Mouse (Mus musculus) neutrophil, adult 5-6 weeks (primary cell): ENCODE results near the gene Rnf32. TPM values are rescaled to one million over a fixed set of nuclear protein-coding genes. Genes with fewer than 3 reads are reported as not detected.

Experiments
- ATAC-seq: fragments of 151-379, 151-347 bp; 2 replicates; pipeline ENCODE4 v1.8.0; 2017; ENCODE audit warnings: mild to moderate bottlenecking, moderate TSS enrichment; ENCODE audit not compliant: insufficient number of reproducible peaks, poor library complexity, low FRiP score, severe bottlenecking; ENCODE audit errors: extremely low read depth
- total RNA-seq: library from RNA; stranded (forward); fragments of 200-1000 nt; gene quantifications from 2 replicates; pipeline ENCODE4 v1.2.3, GENCODE M21; 2017

The Rnf32 gene
- total RNA-seq = 0.93 TPM in 1 of 2 replicates, not detected in the other

DNA sequence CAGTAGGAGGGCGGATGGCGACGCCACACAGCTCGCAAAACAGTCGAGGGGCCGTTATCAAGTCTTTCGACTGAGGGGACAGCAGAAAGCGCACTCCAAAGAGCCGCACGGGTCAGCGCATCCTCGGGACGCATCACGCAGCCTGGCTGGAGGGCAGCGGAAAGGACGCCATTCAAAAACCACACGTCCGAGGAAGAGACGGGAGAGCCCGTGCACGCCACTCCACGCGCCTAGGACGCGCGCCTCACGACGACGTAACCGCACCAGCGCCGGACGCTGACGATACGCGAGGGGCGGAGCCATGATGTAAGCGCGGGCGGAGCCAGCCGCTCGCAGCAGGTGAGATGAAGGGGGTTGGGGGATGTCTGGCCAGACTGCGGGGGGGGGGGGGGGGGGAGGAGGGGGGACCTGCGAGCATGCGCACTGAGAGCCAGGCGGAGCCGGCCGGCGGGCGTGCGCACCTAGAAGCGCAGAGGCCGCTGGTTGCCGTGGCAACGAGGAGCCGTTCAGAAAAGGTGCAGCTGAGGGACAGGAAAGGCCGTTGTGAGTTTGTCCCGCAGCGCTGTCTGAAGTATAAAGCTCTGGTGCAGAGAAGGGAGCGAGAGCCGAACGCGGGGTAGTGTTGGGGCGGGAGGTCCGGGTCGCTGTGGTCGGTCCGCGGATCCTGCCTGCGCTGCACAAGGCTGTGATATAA is at the start of gene Rnf32:
Gene Rnf32 (plus strand): TSS at position 423 of the 694 bp plus-strand sequence.
- no peak for ATAC-seq

DNA sequence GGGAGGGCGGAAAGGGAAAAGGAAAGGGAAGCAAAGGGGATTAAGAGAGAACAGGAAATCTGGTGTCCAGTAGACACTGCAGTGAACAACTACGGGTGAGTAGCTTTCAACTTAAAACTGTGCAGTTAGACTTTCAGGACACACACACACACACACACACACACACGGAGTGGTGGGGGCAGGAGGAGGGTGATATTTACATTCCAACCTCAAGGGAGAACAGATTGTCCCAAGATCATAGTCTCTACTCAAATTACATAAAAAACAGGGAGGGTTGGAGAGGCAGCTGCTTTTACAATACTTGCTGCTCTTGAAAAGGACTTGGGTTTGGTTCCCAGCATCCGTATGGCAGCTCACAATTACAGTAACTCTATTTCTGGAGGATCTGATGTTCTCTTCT is 45.6 kb upstream of the Rnf32 start:
- ATAC-seq = no peak

DNA sequence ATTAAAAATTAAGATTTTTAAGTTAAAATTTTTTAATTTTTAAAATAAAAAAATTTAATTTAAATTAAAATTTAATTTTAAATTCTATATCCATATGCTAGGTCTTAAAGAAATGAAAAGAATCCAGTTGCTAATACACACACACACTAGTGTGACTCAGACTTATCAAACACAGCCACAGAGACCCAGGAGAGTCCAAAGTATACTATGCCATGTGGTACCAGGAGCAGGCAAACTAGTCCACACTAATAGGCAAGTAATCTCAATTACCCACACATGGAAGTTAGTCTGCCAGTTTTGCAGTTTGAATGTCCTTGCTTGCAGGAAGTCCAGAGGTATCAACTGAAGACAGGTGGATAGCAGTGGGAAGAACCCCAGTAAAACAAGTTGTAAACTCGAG is 35.9 kb upstream of the Rnf32 start:
- no peak for ATAC-seq

DNA sequence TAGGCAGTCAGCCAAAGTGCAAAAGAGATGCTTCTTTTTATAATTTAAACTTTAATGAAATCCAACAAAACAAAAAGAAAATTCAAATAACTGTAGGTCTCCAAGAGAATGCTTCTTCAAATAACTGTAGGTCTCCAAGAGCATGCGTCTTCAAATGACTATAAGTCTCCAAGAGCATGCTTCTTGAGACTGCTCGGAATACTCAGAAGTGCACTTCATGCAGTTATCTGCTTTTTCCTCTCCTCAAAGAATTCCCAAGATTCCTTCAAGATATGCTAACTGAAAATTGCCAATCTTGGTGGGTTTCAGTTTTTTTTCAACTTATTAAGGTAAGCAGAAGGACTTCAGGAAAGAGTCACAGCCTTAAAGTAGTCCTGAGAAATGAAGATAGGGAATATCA is 28.8 kb upstream of the Rnf32 start:
- no peak for ATAC-seq

DNA sequence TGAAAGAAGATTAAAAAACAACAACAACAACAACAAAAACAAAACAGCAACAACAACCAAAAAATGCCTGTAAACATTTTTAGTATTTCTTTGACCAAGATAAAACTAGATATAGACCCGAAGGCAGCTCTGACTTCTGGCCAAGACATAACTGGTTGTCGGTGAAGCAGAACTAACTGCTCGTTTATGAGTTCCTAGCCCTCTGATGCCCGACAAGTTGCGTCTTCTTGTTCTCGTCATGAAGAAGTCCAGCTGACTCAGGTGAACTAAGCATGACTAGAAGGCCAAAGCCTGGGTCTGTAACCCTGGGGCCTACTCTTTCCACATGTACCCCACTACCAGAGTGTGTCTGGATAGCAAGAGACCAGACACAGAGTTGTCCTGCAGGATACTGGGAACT is 25.6 kb upstream of the Rnf32 start:
- no peak for ATAC-seq

DNA sequence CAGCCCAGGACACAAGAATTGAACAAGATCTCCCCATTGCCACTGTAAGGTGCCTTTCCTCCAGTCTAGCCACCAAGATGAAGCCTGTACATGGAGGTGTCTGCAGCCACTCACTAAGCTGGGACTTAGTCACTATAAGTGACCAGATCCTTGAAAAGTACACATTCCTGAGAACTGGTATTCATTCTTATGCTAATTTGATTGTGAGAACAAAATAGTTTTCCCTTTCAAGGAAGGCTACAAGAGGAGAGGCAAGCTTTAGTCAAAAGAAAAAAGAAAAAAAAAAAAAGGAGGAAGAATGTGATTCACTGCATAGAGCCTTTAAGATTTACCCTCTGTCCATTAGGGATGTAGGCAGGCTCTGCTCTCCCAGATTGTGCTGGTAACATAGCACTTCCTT is 24.6 kb upstream of the Rnf32 start:
- no peak for ATAC-seq

DNA sequence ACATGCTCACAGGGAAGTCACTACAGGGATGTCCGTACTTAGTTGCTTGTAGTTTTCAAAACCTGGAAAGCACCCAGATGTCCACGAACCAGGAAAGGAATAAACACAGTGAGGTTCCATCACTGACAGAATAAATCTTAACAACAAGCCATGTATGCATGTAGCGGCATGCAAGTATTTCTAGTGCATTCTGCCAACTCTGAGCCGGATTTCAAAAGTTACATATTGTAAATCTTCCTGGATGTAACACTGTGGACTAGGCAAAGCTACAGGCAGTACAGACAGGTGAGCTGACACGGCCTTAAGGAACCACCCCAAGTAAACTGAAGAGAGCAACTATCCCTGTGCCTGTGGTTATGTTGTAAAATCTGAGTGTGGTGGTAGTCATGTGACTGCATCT is 9.0 kb upstream of the Rnf32 start:
- no peak for ATAC-seq

DNA sequence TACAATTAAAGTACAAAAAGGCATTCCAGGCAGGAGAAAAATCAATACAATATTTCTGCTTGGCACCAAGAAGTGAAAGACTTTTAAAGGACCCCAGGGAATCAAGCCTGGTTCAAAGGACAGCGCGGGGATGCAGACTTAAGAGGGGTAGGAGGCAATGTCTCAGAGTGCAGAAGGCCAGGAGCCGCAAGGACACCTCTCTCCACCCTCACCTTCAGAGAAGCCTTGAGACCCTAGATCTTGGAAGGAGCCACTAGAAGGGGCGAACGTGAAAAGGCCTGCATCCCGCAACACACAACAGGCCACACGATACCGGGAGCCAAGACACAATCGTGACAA is 592 bp upstream of the Rnf32 start:
- ATAC-seq = no peak

DNA sequence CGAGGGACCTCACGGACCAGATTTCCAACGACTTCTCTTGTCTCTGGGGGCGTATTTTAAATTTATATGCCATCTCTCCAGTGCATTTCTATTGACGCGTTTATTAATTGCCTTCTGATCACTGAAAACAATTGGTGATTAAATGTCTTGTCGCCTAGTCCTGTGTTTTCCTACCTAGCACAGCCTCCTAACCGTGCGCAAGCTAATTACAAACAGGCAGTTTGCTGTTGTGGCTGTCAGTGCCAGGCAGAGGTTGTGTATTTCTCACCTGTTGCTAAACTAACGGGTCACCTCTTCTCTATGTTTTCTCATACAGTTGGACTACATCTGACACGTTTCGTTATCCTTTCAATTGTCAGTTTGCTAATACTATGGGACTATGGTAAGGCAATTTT is 469 bp downstream of the Rnf32 start:
- ATAC-seq = no peak

DNA sequence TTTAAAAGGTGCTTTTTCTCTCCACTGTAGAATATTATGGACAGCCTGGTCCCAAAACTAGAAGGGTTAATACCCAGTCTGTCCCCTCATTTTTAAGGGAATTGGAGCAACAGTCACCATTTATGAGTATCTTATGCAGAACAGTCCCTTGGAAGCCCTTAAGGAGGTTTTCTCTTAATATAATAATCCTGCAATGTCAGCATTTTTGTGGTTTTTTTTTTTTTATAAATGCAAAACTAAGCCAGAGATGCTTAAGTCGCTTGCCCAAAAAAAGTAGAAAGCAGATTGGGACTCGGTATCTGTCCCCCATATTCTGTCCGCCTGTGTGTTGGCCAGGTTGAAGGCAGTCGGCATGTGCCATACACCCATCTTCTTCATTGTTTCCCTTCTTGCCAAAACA is 1.4 kb downstream of the Rnf32 start:
- ATAC-seq = no peak

DNA sequence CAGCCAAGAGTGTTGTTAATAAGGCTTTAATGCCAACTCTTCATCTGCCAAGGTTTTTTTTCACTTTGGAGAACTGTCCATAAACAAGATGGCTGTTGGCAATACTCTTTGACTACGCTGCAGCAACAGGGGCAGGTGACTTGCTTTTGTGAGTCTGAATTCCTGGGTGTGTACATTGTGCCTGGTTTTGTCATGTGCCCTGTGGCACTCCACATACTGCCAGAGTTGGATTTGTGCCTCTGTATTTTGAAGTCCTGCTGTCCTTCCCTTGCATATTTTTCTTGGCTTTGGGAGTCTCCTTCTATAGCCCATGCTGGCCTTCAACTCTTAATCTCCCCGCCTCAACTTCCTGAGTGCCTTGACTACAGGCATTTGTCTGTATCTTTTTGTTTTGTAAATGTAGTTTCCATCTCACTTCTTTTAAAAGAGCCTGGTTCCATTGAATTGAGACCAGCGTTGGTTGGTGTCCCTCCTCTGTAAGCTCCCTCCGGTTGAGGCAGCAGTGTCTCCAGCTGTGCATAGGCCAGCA is 3.2 kb downstream of the Rnf32 start:
- no peak for ATAC-seq

DNA sequence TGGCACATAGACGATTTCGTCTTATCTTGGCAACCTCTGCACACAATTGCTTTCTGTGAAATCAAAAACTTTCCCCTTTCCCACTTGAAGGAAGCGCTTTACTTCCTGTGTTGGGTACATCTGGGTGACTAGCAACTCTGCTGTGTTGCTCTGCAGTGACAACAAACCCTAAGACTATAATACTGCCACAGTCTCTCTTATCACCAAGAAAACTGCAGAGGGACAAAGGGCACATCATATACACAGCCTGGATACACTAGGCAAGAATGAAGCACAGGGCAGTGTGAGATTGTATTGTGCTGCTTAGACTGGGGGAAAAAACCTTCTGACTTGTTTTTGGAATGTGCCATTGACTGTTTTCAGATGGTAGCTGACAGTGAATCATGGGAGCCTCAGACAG is 4.1 kb downstream of the Rnf32 start:
- no peak for ATAC-seq

DNA sequence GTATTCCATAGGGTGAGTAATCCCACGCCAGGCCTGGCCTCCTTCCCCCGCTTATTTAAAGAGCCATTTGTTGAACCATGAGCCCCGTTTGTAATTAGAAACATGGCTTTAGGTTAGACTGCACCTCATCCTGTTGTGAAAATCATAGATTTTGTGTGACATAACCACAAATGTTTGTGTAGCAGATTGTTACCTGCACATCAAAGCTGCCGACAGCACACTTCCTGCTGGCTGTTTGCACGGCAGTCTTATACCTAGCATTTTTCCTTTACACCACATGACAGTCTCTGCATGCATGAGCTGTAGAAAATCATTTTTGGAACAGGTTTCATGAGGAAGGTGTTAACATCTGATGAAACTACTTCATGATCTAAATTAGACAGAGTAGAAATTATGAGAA is 9.9 kb downstream of the Rnf32 start:
- ATAC-seq = no peak

DNA sequence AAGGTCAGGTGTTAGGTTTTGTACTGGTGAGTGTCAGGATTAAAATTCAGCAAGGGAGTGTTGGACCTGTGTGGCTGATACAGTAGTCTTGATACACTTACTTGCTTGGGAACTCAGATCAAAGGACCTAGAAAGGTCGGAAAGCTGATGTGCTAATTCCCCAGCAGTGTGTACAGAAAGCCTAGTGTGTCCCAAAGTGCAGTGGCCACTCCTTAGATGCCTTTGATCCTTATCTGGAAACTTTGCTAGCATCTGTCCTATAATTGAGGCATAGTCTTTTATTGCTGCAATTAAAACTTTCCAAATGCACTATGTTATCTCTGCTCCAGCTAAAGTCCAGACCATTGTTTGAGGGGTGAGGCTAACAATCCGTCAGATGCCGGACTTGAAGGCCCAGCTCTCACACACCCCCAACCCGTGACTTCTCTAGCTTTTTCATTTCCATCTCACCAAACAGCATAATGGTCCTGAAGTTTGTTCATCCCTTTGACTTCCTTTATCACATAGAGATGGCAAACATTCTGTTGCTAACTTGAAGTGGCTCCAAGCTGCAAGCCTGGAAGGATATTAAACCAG is 16.3 kb downstream of the Rnf32 start:
- no peak for ATAC-seq

DNA sequence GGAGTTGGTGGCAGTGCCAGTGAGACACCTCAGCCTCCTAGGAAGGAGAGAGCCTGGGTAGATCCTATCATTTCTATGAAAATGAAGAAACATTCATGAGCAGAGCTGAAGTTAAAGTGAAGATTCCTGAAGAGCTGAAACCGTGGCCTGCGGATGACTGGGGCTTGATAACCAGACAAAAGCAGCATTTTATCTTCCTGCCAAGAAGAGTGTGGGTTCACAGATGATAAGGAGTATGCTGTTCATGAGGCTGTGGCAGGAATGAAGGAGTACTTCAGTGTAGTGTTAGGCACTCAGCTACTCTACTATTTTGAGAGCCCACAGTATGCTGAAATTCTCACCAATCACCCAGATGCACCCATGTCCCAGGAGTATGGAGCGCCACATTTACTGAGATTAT is 22.2 kb downstream of the Rnf32 start:
- ATAC-seq = no peak

DNA sequence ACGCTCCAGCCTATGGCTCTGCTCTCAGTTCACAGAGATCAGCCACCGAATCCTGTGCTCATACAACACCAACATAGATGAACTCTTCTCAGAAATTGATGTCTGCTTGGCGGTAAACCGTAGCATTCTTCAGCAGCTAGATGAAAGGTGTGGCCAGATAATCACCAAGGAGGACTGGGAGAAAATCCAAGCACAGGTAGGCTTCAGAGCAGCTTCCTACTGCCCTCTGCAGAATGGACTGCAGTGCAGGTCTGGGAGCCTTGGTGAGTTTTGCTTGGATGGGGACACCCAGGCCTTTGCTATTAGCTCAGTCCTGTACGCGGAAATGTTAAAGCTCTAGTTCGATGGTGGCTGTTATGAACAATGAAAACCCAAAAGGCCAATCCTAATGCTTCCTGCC is 28.3 kb downstream of the Rnf32 start:
- no peak for ATAC-seq

DNA sequence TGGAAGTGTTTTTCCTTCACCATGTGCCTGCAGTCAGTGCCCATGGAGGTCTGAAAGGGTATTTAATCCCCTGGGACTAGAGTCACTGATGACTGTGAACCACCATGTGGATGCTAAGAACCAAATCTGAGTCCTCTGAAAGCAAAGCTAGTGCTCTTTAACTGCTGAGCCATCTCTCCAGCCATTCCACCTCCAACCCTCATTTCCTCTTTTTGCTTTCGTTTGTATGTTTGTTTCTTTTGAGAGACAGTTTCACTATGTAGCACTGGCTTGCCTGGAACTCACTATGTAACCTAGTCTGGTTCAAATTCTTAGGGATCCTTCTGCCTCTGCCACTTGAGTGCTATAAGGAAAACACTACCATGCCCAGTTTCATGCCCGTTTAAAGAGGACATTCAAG is 34.7 kb downstream of the Rnf32 start:
- ATAC-seq = no peak

DNA sequence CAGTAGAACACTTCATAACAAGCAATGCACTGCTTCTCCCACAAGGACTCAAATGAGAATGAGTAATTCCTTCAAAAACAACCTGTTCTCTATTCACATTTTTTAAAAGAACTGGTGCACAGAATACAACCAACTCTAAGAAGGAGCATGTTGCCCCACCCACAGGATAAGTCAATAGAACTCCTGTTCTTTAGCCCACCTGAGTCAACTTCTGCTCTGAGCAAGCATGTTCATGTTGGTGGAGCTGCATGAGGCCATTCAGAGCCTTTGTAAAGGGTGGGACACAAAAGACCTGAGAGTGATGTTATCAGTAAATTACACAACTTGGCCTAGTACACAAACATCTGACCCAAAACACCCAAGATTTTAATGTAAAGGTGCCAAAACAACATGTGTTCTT is 42.6 kb downstream of the Rnf32 start:
- no peak for ATAC-seq

DNA sequence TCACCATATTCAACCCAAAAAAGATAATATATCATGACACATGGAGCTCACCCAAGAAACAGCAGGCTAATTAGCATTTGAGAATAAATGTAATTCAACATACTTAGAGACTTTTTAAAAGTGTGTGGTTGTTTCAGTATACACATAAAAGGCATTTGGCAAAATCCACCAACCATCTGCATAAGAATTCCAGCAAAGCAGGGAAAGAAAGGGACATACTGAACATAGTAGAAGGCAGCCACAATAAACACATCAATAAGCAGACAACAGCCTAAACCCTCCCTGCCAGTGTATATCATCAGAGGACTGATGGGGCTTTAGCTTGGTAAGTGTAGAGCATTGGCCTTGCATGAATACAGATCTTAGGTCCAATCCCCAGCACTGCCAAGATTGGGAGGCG is 49.0 kb downstream of the Rnf32 start:
- no peak for ATAC-seq

DNA sequence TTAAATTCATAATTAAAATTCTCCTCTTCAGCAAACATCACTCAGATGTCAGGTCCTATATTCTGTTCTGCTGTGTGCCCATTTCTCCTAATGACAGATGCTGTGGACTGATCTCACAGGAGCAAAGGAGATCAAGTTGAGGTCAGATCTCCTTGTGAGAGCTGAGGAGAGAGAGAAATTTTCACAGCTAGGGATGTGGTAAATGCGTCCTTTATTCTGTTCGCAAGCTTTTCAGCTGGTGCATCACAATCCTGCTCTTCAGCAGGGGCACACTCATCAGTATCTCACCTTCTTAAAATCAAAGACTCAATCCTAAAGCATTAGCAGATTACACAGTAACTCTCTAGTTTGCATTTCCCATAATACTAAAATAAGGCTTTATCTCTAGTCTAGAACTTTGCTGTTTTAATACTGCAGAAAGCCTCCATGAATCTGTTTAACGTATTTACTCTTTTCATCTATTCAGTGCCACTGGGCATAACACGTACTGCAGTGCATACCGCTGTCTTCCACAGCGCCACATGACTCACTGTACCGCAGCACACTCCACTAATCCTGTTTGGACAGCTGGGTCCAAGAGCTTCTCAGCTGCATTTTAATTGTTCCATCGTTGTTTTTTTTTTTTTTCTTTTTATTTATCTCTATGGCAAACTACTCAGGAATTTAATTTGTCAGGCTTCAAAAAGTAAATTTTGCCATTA is 55.2 kb downstream of the Rnf32 start:
- ATAC-seq = no peak
